Mouse (Mus musculus): ENCODE results near the gene Zkscan4. TPM values are rescaled to one million over a fixed set of nuclear protein-coding genes. Genes with fewer than 3 reads are reported as not detected.
A peak's percentile ranks its signal among the peaks of the same experiment; 100 is the strongest.
"Not testable (repeated sequence)": the region's sequence is repeated elsewhere in the genome, so short reads cannot be mapped to it uniquely, and the experiment has no call there.

Gene Zkscan4
- total RNA-seq (2021): 1 to 10 TPM; 5.8 to 6.7 TPM

- peak; percentile 61 to 62 for DNase-seq (ENCODE audit: extremely low spot score in 1 of 2, low spot score in 1 of 2)
Observed at GRCm38 (mm10) chr13:21478759-21479670, at the start of gene Zkscan4, which contains the start of gene Gm10065. Gene Zkscan4 (plus strand): TSS chr13:21478907. Gene Gm10065 (minus strand): TSS chr13:21479441.

GRCm38 (mm10) chr13:21435476-21435875 is 43.2 kb upstream of the Zkscan4 start:
- DNase-seq (ENCODE audit: extremely low spot score in 1 of 2, low spot score in 1 of 2): no peak

GRCm38 (mm10) chr13:21440503-21441206 is 38.1 kb upstream of the Zkscan4 start, which contains the start of gene Pgbd1:
Gene Pgbd1 (minus strand): TSS chr13:21441058.
- DNase-seq (ENCODE audit: extremely low spot score in 1 of 2, low spot score in 1 of 2): peak; percentile 57 to 59

- no peak for DNase-seq (ENCODE audit: extremely low spot score in 1 of 2, low spot score in 1 of 2)
Observed at GRCm38 (mm10) chr13:21441207-21441572, 37.5 kb upstream of the Zkscan4 start.

- no peak for DNase-seq (ENCODE audit: extremely low spot score in 1 of 2, low spot score in 1 of 2)
Observed at GRCm38 (mm10) chr13:21446796-21447195, 31.9 kb upstream of the Zkscan4 start.

GRCm38 (mm10) chr13:21447856-21448614 is 30.7 kb upstream of the Zkscan4 start:
- no peak for DNase-seq (ENCODE audit: extremely low spot score in 1 of 2, low spot score in 1 of 2)

GRCm38 (mm10) chr13:21453042-21453441 is 25.7 kb upstream of the Zkscan4 start:
- DNase-seq (ENCODE audit: extremely low spot score in 1 of 2, low spot score in 1 of 2): no peak

- peak; percentile 78 to 82 for DNase-seq (ENCODE audit: extremely low spot score in 1 of 2, low spot score in 1 of 2)
Observed at GRCm38 (mm10) chr13:21453449-21453848, 25.3 kb upstream of the Zkscan4 start, which contains the start of gene Zscan26. Gene Zscan26 (minus strand): TSS chr13:21453730.

- DNase-seq (ENCODE audit: extremely low spot score in 1 of 2, low spot score in 1 of 2): no peak
Observed at GRCm38 (mm10) chr13:21454133-21454532, 24.6 kb upstream of the Zkscan4 start.

GRCm38 (mm10) chr13:21456347-21456746 is 22.4 kb upstream of the Zkscan4 start:
- DNase-seq (ENCODE audit: extremely low spot score in 1 of 2, low spot score in 1 of 2): no peak

GRCm38 (mm10) chr13:21462516-21462915 is 16.2 kb upstream of the Zkscan4 start:
- DNase-seq (ENCODE audit: extremely low spot score in 1 of 2, low spot score in 1 of 2): not testable (repeated sequence)

- DNase-seq (ENCODE audit: extremely low spot score in 1 of 2, low spot score in 1 of 2): no peak
Observed at GRCm38 (mm10) chr13:21467336-21467735, 11.4 kb upstream of the Zkscan4 start.

- peak; percentile 52 to 63 for DNase-seq (ENCODE audit: extremely low spot score in 1 of 2, low spot score in 1 of 2)
Observed at GRCm38 (mm10) chr13:21468061-21469019, 10.4 kb upstream of the Zkscan4 start, which contains the start of gene Nkapl. Gene Nkapl (minus strand): TSS chr13:21468509.

- DNase-seq (ENCODE audit: extremely low spot score in 1 of 2, low spot score in 1 of 2): no peak
Observed at GRCm38 (mm10) chr13:21469097-21469496, 9.6 kb upstream of the Zkscan4 start.

- no peak for DNase-seq (ENCODE audit: extremely low spot score in 1 of 2, low spot score in 1 of 2)
Observed at GRCm38 (mm10) chr13:21472427-21472826, 6.3 kb upstream of the Zkscan4 start.

GRCm38 (mm10) chr13:21486881-21487280 is 8.2 kb downstream of the Zkscan4 start:
- no peak for DNase-seq (ENCODE audit: extremely low spot score in 1 of 2, low spot score in 1 of 2)

GRCm38 (mm10) chr13:21492847-21493246 is 14.1 kb downstream of the Zkscan4 start:
- DNase-seq (ENCODE audit: extremely low spot score in 1 of 2, low spot score in 1 of 2): no peak

GRCm38 (mm10) chr13:21495080-21495479 is 16.4 kb downstream of the Zkscan4 start, which contains the start of gene AK157302:
Gene AK157302 (plus strand): TSS chr13:21495223.
- no peak for DNase-seq (ENCODE audit: extremely low spot score in 1 of 2, low spot score in 1 of 2)

GRCm38 (mm10) chr13:21501182-21501581 is 22.5 kb downstream of the Zkscan4 start, which contains the start of gene Gm11273:
Gene Gm11273 (minus strand): TSS chr13:21501418.
- DNase-seq (ENCODE audit: extremely low spot score in 1 of 2, low spot score in 1 of 2): not testable (repeated sequence)
